Comparison of ENCODE assay signal across 11 mouse cellular contexts in the genomic region with DNA sequence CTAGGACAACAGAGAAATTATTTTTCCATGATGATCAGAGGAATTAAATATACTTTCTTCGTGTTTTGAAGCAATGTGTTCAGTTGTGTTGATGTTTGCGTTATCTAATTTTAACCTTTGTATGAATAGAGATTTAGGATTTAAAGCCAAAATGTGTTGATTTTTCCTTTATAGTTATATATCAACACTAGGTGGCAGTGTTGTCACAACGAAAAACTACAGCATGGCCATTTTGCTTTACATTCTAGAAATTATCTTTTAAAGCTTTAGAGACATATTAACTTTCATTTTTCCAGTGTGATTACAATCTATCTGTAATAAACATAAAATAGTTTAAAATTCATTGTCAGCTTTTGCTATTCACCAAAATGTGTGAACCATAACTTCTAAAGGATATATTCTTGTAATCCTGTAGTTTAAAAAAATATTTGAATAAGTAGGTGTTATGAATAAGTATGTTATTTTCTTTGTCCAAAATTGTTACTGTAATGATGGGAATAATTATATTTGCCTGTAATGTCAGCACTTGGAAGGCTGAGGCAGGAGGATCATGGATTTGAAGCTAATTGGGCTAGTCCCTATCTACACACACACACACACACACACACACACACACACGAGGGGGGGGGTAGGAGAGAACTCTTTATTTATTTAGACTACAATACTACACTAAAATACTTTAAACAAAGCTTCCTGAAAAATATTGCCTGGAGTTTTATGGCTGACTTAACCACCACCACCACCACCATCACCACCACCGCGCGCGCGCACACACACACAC.
A peak's percentile ranks its signal among the peaks of the same experiment; 100 is the strongest.
DNase-seq lines count a peak whose midpoint lies in the region; ATAC-seq and TF ChIP-seq lines count a peak whose summit lies in the region.
"Had no signal": no experiment of that assay in that cellular context is flagged by ENCODE, and none has a peak within 500 bp of the region (broad histone marks: within the 10 kb centered on the region; RNA-seq: fewer than 3 reads in every experiment).

No protein-coding gene starts in this region.

- no peaks in the 10 kb centered on the region for H3K36me3 ChIP-seq in forebrain, embryonic 14.5 days (ENCODE audit: control insufficient read depth, insufficient read depth, low read length)
- no peaks in the 10 kb centered on the region for H3K36me3 ChIP-seq in forebrain, embryonic 10.5 days (replicated peaks)
- no peaks in the 10 kb centered on the region for H3K36me3 ChIP-seq in liver, postnatal 0 days (replicated peaks; ENCODE audit: insufficient read depth, low read length)
- no peaks in the 10 kb centered on the region for H3K36me3 ChIP-seq in liver, embryonic 12.5 days
- H3K36me3 ChIP-seq: limb, embryonic 15.5 days had no signal

- ATAC-seq in forebrain, embryonic 14.5 days = 0 out of 2 replicates have a peak, but pooled peaks have one; percentile 32
- ATAC-seq in liver, postnatal 0 days = no peak
- ATAC-seq in liver, embryonic 12.5 days = no peak

- H3K4me1 ChIP-seq in forebrain, embryonic 14.5 days (ENCODE audit: control insufficient read depth, insufficient read depth, low read length) = no peaks in the 10 kb centered on the region
- no peaks in the 10 kb centered on the region for H3K4me1 ChIP-seq in forebrain, embryonic 10.5 days
- H3K4me1 ChIP-seq in liver, postnatal 0 days (ENCODE audit: insufficient read depth) = no peaks in the 10 kb centered on the region
- H3K4me1 ChIP-seq in liver, embryonic 12.5 days = no peaks in the 10 kb centered on the region
- H3K4me1 ChIP-seq: limb, embryonic 15.5 days had no signal

- H3K9ac ChIP-seq in forebrain, embryonic 14.5 days (ENCODE audit: low read length) = no peak overlapping the region
- no peak overlapping the region for H3K9ac ChIP-seq in liver, postnatal 0 days (replicated peaks)
- no peak overlapping the region for H3K9ac ChIP-seq in liver, embryonic 12.5 days
- H3K9ac ChIP-seq: limb, embryonic 15.5 days had no signal

- no peaks in the 10 kb centered on the region for H3K27me3 ChIP-seq in forebrain, embryonic 14.5 days (replicated peaks; ENCODE audit: control insufficient read depth, insufficient read depth, low read length)
- H3K27me3 ChIP-seq in forebrain, embryonic 10.5 days (ENCODE audit: poor library complexity, severe bottlenecking) = no peaks in the 10 kb centered on the region
- H3K27me3 ChIP-seq in liver, postnatal 0 days (ENCODE audit: insufficient read depth, low read length) = no peaks in the 10 kb centered on the region
- no peaks in the 10 kb centered on the region for H3K27me3 ChIP-seq in liver, embryonic 12.5 days (replicated peaks)
- H3K27me3 ChIP-seq: limb, embryonic 15.5 days had no signal

- DNase-seq in forebrain, embryonic 14.5 days (ENCODE audit: low spot score) = peak; percentile 73
- no peak for DNase-seq in forebrain, embryonic 10.5 days (ENCODE audit: extremely low spot score, low spot score)
- no peak for DNase-seq in liver, postnatal 0 days
- DNase-seq in NIH3T3 (ENCODE audit: low read depth) = peak; percentile 55
- DNase-seq in mesoderm, embryonic 11.5 days (ENCODE audit: low read depth, low spot score) = peak; percentile 34
- DNase-seq in thymus, postnatal 4 days = no peak
- no peak for DNase-seq in urinary bladder, postnatal 10 days (ENCODE audit: low spot score)
- DNase-seq: kidney, adult 8-10 months had no signal

- WGBS in forebrain, embryonic 14.5 days = 66% methylated on average over 9 of the region's 9 CpGs
- 68% methylated on average over 9 of the region's 9 CpGs for WGBS in forebrain, embryonic 10.5 days
- WGBS in liver, postnatal 0 days (ENCODE audit: insufficient replicate concordance) = 59% methylated on average over 9 of the region's 9 CpGs
- WGBS in liver, embryonic 12.5 days (ENCODE audit: insufficient replicate concordance) = 48% methylated on average over 9 of the region's 9 CpGs

- no peak overlapping the region for H3K4me3 ChIP-seq in forebrain, embryonic 14.5 days (ENCODE audit: low read depth, low read length)
- H3K4me3 ChIP-seq in forebrain, embryonic 10.5 days = no peak overlapping the region
- no peak overlapping the region for H3K4me3 ChIP-seq in liver, postnatal 0 days (ENCODE audit: low read depth, low read length)
- no peak overlapping the region for H3K4me3 ChIP-seq in liver, embryonic 12.5 days
- H3K4me3 ChIP-seq: limb, embryonic 15.5 days had no signal

- no peak overlapping the region for H3K27ac ChIP-seq in forebrain, embryonic 14.5 days (ENCODE audit: low read depth, low read length)
- H3K27ac ChIP-seq in forebrain, embryonic 10.5 days = no peak overlapping the region
- H3K27ac ChIP-seq in liver, postnatal 0 days (ENCODE audit: low read depth) = no peak overlapping the region
- H3K27ac ChIP-seq in liver, embryonic 12.5 days = no peak overlapping the region
- H3K27ac ChIP-seq: limb, embryonic 15.5 days had no signal

- H3K4me2 ChIP-seq in forebrain, embryonic 14.5 days (ENCODE audit: low read length) = no peak overlapping the region
- H3K4me2 ChIP-seq in liver, postnatal 0 days (ENCODE audit: low read depth, low read length) = no peak overlapping the region
- H3K4me2 ChIP-seq in liver, embryonic 12.5 days = no peak overlapping the region
- H3K4me2 ChIP-seq: heart, embryonic 11.5 days; limb, embryonic 15.5 days had no signal

- H3K9me3 ChIP-seq in forebrain, embryonic 14.5 days (replicated peaks; ENCODE audit: control insufficient read depth, low read length) = no peaks in the 10 kb centered on the region
- H3K9me3 ChIP-seq in forebrain, embryonic 10.5 days = no peaks in the 10 kb centered on the region
- H3K9me3 ChIP-seq in liver, postnatal 0 days (ENCODE audit: low read length) = no peaks in the 10 kb centered on the region
- no peaks in the 10 kb centered on the region for H3K9me3 ChIP-seq in liver, embryonic 12.5 days (replicated peaks)
- H3K9me3 ChIP-seq: limb, embryonic 15.5 days had no signal

- TF ChIP-seq CTCF in liver, postnatal 0 days (IDR thresholded peaks at IDR 0.05; ENCODE audit: low read depth) = peak; percentile 29

- TF ChIP-seq EP300 in liver, postnatal 0 days (IDR thresholded peaks at IDR 0.05; ENCODE audit: low read depth) = no peak

Comparison
In these comparisons a context has a peak if more than half of its experiments do, and no peak if none do; other contexts are left out.
1. DNase-seq: peak in forebrain, embryonic 14.5 days (single experiment), NIH3T3 (single experiment) and mesoderm, embryonic 11.5 days (single experiment); none in forebrain, embryonic 10.5 days (single experiment), liver, postnatal 0 days (single experiment), thymus, postnatal 4 days (single experiment) and urinary bladder, postnatal 10 days (single experiment).